Mouse (Mus musculus): ENCODE data around the gene Crtam. TPM values are rescaled to one million over a fixed set of nuclear protein-coding genes. Genes with fewer than 3 reads are reported as not detected.

Crtam gene
- total and polyA plus RNA-seq, 3 experiments: not detected

DNA sequence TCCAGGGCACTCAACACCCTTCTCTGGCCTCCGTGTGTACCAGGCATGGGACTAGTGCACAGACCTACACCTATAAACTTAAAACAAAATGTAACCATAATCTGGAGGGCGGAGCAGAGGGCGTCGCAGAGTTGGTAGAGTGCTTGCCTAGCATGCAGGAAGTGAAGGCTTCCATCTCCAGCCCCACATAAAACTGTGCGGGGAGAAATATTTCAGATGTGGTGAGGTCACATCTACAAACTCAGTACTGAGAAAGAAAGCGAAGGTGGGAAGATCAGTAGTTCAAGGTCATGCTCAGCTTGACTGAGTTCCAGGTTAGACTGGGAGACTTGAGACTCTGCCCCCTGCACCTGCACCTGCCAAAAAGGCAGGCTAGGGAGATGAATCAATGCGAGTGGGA is 43.8 kb upstream of the Crtam start:
- Histone ChIP-seq H3K9ac (ENCODE audit: insufficient read depth, low read depth) (no peak overlapping the region), H3K36me3 (replicated peaks in 1 of 2; ENCODE audit: control insufficient read depth in 1 of 2, insufficient read depth in 1 of 2, low read length in 1 of 2) (peaks cover 0 to 31% of the 10 kb centered on the region in 2 experiments), H3K4me2 (ENCODE audit: insufficient read depth, low read depth, poor library complexity, severe bottlenecking) (no peak overlapping the region), H3K79me2 (replicated peaks; ENCODE audit: control insufficient read depth, extremely low read depth, insufficient read depth, poor library complexity, severe bottlenecking) (no peaks in the 10 kb centered on the region), H3K27me3 (replicated peaks) (no peaks in the 10 kb centered on the region), H3K9me3 (replicated peaks; ENCODE audit: low read length) (no peaks in the 10 kb centered on the region), H3K4me3 (replicated peaks in 1 of 3; ENCODE audit: low read depth in 2 of 3, low read length in 2 of 3, poor library complexity in 1 of 3) (no peak overlapping the region), H3K27ac (ENCODE audit: insufficient read depth, low read depth) (no peak overlapping the region), H3K4me1 (ENCODE audit: control insufficient read depth in 1 of 2, insufficient read depth in 2 of 2) (peaks cover 8 to 26% of the 10 kb centered on the region in 2 experiments; a peak in 3 of 4 replicates)
- no peak for DNase-seq (ENCODE audit: extremely low read depth)
- in situ Hi-C loops (cut with MboI; ENCODE audit: low pct_ligation_motif_present, low pct_unique_long_range_greater_than_20kb, low sequenced_read_pairs): no loop called here
- TF ChIP-seq MAFK (IDR thresholded peaks at IDR 0.05; ENCODE audit: insufficient replicate concordance, low read length): no peak
- no peak for TF ChIP-seq ELF1 (IDR thresholded peaks at IDR 0.05; ENCODE audit: low read depth, low read length)
- no peak for TF ChIP-seq CHD1 (IDR thresholded peaks at IDR 0.05; ENCODE audit: low read depth, low read length)
- no peak for TF ChIP-seq KAT2A (IDR thresholded peaks at IDR 0.05; ENCODE audit: insufficient replicate concordance, low read length)
- no peak for TF ChIP-seq ZKSCAN1 (IDR thresholded peaks at IDR 0.05; ENCODE audit: borderline replicate concordance, low read depth, low read length)
- TF ChIP-seq POLR2AphosphoS2 (IDR thresholded peaks at IDR 0.05; ENCODE audit: low read depth, low read length): no peak
- no peak for TF ChIP-seq JUND (conservative IDR thresholded peaks at IDR 0.05; ENCODE audit: low read depth, low read length)
- dilution Hi-C loops (cut with MboI; ENCODE audit: extremely low pct_ligation_motif_present, extremely low pct_unique_long_range_greater_than_20kb, low sequenced_read_pairs): no loop called here

- Histone ChIP-seq H3K4me2 (ENCODE audit: insufficient read depth, low read depth, poor library complexity, severe bottlenecking) (no peak overlapping the region), H3K4me1 (ENCODE audit: control insufficient read depth in 1 of 2, insufficient read depth in 2 of 2) (peaks cover 8 to 26% of the 10 kb centered on the region in 2 experiments; a peak in 3 of 4 replicates), H3K9ac (ENCODE audit: insufficient read depth, low read depth) (no peak overlapping the region), H3K27me3 (replicated peaks) (no peaks in the 10 kb centered on the region), H3K9me3 (replicated peaks; ENCODE audit: low read length) (no peaks in the 10 kb centered on the region), H3K4me3 (replicated peaks in 1 of 3; ENCODE audit: low read depth in 2 of 3, low read length in 2 of 3, poor library complexity in 1 of 3) (no peak overlapping the region), H3K79me2 (replicated peaks; ENCODE audit: control insufficient read depth, extremely low read depth, insufficient read depth, poor library complexity, severe bottlenecking) (no peaks in the 10 kb centered on the region), H3K27ac (ENCODE audit: insufficient read depth, low read depth) (no peak overlapping the region), H3K36me3 (replicated peaks in 1 of 2; ENCODE audit: control insufficient read depth in 1 of 2, insufficient read depth in 1 of 2, low read length in 1 of 2) (peaks cover 0 to 33% of the 10 kb centered on the region in 2 experiments)
- TF ChIP-seq POLR2AphosphoS2 (IDR thresholded peaks at IDR 0.05; ENCODE audit: low read depth, low read length): no peak
- no peak for TF ChIP-seq KAT2A (IDR thresholded peaks at IDR 0.05; ENCODE audit: insufficient replicate concordance, low read length)
- TF ChIP-seq MEF2A (IDR thresholded peaks at IDR 0.05; ENCODE audit: borderline replicate concordance, low read depth, low read length): no peak
- TF ChIP-seq GABPA (IDR thresholded peaks at IDR 0.05; ENCODE audit: insufficient replicate concordance, low read depth, low read length): no peak
- TF ChIP-seq RCOR1 (conservative IDR thresholded peaks at IDR 0.05; ENCODE audit: low read depth, low read length): no peak
- TF ChIP-seq HCFC1 (IDR thresholded peaks at IDR 0.05; ENCODE audit: low read depth, low read length): no peak
- no peak for TF ChIP-seq MAZ (IDR thresholded peaks at IDR 0.05; ENCODE audit: low read depth, low read length)
- no peak for TF ChIP-seq ZC3H11A (IDR thresholded peaks at IDR 0.05; ENCODE audit: low read depth, low read length)
- no peak for TF ChIP-seq JUND (conservative IDR thresholded peaks at IDR 0.05; ENCODE audit: low read depth, low read length)
- TF ChIP-seq NRF1 (IDR thresholded peaks at IDR 0.05; ENCODE audit: low read depth, low read length): no peak
- dilution Hi-C loops (cut with MboI; ENCODE audit: extremely low pct_ligation_motif_present, extremely low pct_unique_long_range_greater_than_20kb, low sequenced_read_pairs) (no loop called here), in situ Hi-C loops (cut with MboI; ENCODE audit: low pct_ligation_motif_present, low pct_unique_long_range_greater_than_20kb, low sequenced_read_pairs) (no loop called here)
- DNase-seq (ENCODE audit: extremely low read depth): no peak
Observed at GRCm38 (mm10) chr9:41047654-41048053, 43.2 kb upstream of the Crtam start.

Data from CH12.LX (cell line).